Mouse (Mus musculus) kidney, embryonic 14.5 days (tissue): ENCODE measurements around the gene Msh6. TPM values are rescaled to one million over a fixed set of nuclear protein-coding genes. Genes with fewer than 3 reads are reported as not detected.

Experiments
- ATAC-seq: fragments of 200-750 bp; cut with Nextera tagmentation; 2 replicates; pipeline ENCODE4 v1.8.0; 2017; ENCODE audit warnings: moderate number of reproducible peaks, mild to moderate bottlenecking, moderate TSS enrichment, moderate library complexity; ENCODE audit not compliant: low FRiP score, low TSS enrichment
- H3K27ac ChIP-seq: fragments of 300-500 bp; sonication (generic); 2 replicates; pipeline ENCODE4 v1.5.1; 2014; ENCODE audit warnings: low read depth, mild to moderate bottlenecking, low read length, moderate library complexity, mixed read lengths
- H3K27me3 ChIP-seq: fragments of 300-500 bp; sonication (generic); 2 replicates; pipeline ENCODE4 v1.6.1; 2014; ENCODE audit warnings: mild to moderate bottlenecking, low read length; ENCODE audit not compliant: control insufficient read depth, insufficient read depth
- H3K36me3 ChIP-seq: fragments of 300-500 bp; sonication (generic); 2 replicates; pipeline ENCODE4 v1.6.1; 2014; ENCODE audit warnings: low read length, mixed read lengths; ENCODE audit not compliant: control insufficient read depth, insufficient read depth
- H3K4me1 ChIP-seq: fragments of 300-500 bp; sonication (generic); 2 replicates; pipeline ENCODE4 v1.6.1; 2014; ENCODE audit warnings: low read length, mixed read lengths; ENCODE audit not compliant: control insufficient read depth, insufficient read depth
- H3K4me2 ChIP-seq: fragments of 300-500 bp; sonication (generic); replicated peaks from 2 replicates; pipeline ENCODE4 v1.6.1; 2014; ENCODE audit warnings: low read depth, mild to moderate bottlenecking, low read length
- H3K4me3 ChIP-seq: fragments of 300-500 bp; sonication (generic); 2 replicates; pipeline ENCODE4 v1.5.1; 2014; ENCODE audit warnings: mild to moderate bottlenecking, low read length
- H3K9ac ChIP-seq: fragments of 300-500 bp; sonication (generic); 2 replicates; pipeline ENCODE4 v1.6.1; 2014; ENCODE audit warnings: low read depth, mild to moderate bottlenecking, low read length, moderate library complexity
- H3K9me3 ChIP-seq: fragments of 300-500 bp; sonication (generic); 2 replicates; pipeline ENCODE4 v1.6.1; 2016; ENCODE audit warnings: low read length; ENCODE audit not compliant: control insufficient read depth
- WGBS: fragments of 180-500 bp; shearing (Covaris S2); extraction: QIAGEN DNeasy Blood & Tissue Kit; methylation state at CpG from one replicate; pipeline ENCODE4 v1.1.7; 2014; 5-methylcytosine and 5-hydroxymethylcytosine counted together
- polyA plus RNA-seq: library from polyadenylated mRNA; unstranded; fragments of >200 nt; fragmentation: Nextera tagmentation; extraction: Ambion mirVana; gene quantifications from 2 replicates; pipeline ENCODE4 v1.2.1, GENCODE M21; 2014

Gene Msh6
- polyA plus RNA-seq, 1 experiment from 2014 or later: 70.6 TPM

DNA sequence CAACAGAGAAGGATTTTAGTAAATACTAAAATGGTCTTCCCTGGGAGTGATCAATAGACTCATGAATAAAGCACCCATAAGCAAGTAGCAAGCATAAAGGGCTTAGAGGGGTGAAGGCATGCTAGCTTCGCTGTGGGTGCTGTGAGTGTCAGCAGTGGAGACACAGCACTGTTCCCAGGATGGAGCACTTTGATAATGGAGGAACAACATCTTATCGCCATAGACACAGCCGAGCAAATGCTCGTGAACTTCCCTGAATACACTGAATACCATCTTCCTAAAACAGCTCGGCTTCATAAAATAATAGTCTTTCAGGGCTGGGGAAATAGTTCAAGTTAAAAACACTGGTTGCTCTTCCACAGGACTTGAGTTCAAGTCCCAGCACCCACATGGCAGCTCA, 56.9 kb downstream of the Msh6 start:
- no peaks in the 10 kb centered on the region for H3K9me3 ChIP-seq

DNA sequence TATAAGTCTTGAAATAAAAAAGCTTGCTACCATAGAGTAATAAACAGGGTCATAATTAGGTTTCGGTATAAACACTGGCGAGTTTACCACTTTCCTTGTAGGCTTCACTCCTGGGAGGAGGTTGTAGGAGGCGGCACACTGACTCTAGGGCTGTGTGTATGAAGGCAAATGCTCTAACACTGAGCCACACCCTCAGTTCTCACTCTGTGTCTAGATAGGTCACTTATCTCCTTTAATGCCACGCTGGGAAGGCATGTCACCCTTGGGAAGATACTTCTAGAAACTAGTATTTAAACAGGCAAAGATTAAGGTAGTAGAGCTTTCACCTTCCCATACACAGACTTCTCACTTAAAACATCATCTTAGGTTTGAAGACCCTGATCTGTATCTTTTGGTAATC, 59.6 kb downstream of the Msh6 start:
- H3K4me3 ChIP-seq: no peak overlapping the region
- no peak for ATAC-seq
- H3K36me3 ChIP-seq: no peaks in the 10 kb centered on the region
- no peak overlapping the region for H3K27ac ChIP-seq
- no peak overlapping the region for H3K4me2 ChIP-seq
- 87% methylated on average over 4 of the region's 4 CpGs for WGBS
- no peak overlapping the region for H3K9ac ChIP-seq
- no peaks in the 10 kb centered on the region for H3K27me3 ChIP-seq
- H3K4me1 ChIP-seq: 0 out of 2 replicates have a peak, but pooled peaks cover 9% of the 10 kb centered on the region
- H3K9me3 ChIP-seq: no peaks in the 10 kb centered on the region

More for the DNA sequence above, 56.9 kb downstream of the Msh6 start:
- H3K4me1 ChIP-seq: no peaks in the 10 kb centered on the region
- H3K4me2 ChIP-seq: no peak overlapping the region
- H3K9ac ChIP-seq: no peak overlapping the region
- no peak overlapping the region for H3K4me3 ChIP-seq
- ATAC-seq: no peak
- H3K27ac ChIP-seq: no peak overlapping the region
- no peaks in the 10 kb centered on the region for H3K27me3 ChIP-seq
- H3K36me3 ChIP-seq: no peaks in the 10 kb centered on the region
- 95% methylated on average over 5 of the region's 5 CpGs for WGBS

Other genes with a start within 250 kb of the Msh6 start
- not detected in 2 replicates for gene Kcnk12, start 177.1 kb upstream of the Msh6 start, polyA plus RNA-seq
- gene Rpl36-ps4, start 54.1 kb upstream of the Msh6 start, polyA plus RNA-seq: not detected in 2 replicates
- 26.7 and 28.0 TPM in 2 replicates for gene Fbxo11, start 90.2 kb downstream of the Msh6 start, polyA plus RNA-seq